Mouse (Mus musculus) forebrain, embryonic 10.5 days (tissue): ENCODE results near the gene Lsmem1. TPM values are rescaled to one million over a fixed set of nuclear protein-coding genes. Genes with fewer than 3 reads are reported as not detected.

Experiments used
- DNase-seq: peaks from one replicate; pipeline ENCODE4 v3.0.0-alpha.2; 2017; ENCODE audit warnings: low spot score; ENCODE audit errors: extremely low spot score
- H3K27ac ChIP-seq: fragments of 300-500 bp; sonication (generic); 2 replicates; pipeline ENCODE4 v1.5.1; 2016; ENCODE audit warnings: mild to moderate bottlenecking
- H3K27me3 ChIP-seq: fragments of 300-500 bp; sonication (generic); 2 replicates; pipeline ENCODE4 v1.6.1; 2016; ENCODE audit warnings: mild to moderate bottlenecking; ENCODE audit not compliant: poor library complexity, severe bottlenecking
- H3K36me3 ChIP-seq: fragments of 300-500 bp; sonication (generic); replicated peaks from 2 replicates; pipeline ENCODE4 v1.6.1; 2016; ENCODE audit warnings: mild to moderate bottlenecking, moderate library complexity
- H3K4me1 ChIP-seq: fragments of 300-500 bp; sonication (generic); 2 replicates; pipeline ENCODE4 v1.6.1; 2016
- H3K4me3 ChIP-seq: fragments of 300-500 bp; sonication (generic); 2 replicates; pipeline ENCODE4 v1.5.1; 2016; ENCODE audit warnings: mild to moderate bottlenecking, moderate library complexity
- H3K9me3 ChIP-seq: fragments of 300-500 bp; sonication (generic); 2 replicates; pipeline ENCODE4 v1.6.1; 2016; ENCODE audit warnings: mild to moderate bottlenecking, moderate library complexity
- whole genome bisulfite sequencing: fragments of 180-500 bp; shearing (Covaris S2); methylation state at CpG from one replicate; pipeline ENCODE4 v1.1.7; 2016; 5-methylcytosine and 5-hydroxymethylcytosine counted together
- polyA plus RNA-seq: library from polyadenylated mRNA; unstranded; fragments of >200 nt; fragmentation: Nextera tagmentation; extraction: Ambion mirVana; gene quantifications from 2 replicates; pipeline ENCODE4 v1.2.1, GENCODE M21; 2016

Lsmem1 gene
- polyA plus RNA-seq, 1 experiment from 2014 or later = not detected

- H3K9me3 ChIP-seq = no peaks in the 10 kb centered on the region
- no peaks in the 10 kb centered on the region for H3K27me3 ChIP-seq
- under 1% methylated on average over 47 of the region's 47 CpGs for WGBS
- DNase-seq = peak; percentile 99
- H3K36me3 ChIP-seq = peaks cover 3% of the 10 kb centered on the region
- H3K27ac ChIP-seq = peak overlapping the region; percentile 99
- peak overlapping the region; percentile 97 for H3K4me3 ChIP-seq
- H3K4me1 ChIP-seq = peaks cover 26% of the 10 kb centered on the region
These were observed 23.9 kb upstream of the Lsmem1 start for GRCm38 (mm10) chr12:40223082-40223619.

- Histone ChIP-seq H3K4me3 (peak overlapping the region; percentile 97), H3K4me1 (peaks cover 26% of the 10 kb centered on the region), H3K27me3 (no peaks in the 10 kb centered on the region), H3K36me3 (peaks cover 10% of the 10 kb centered on the region), H3K9me3 (no peaks in the 10 kb centered on the region), H3K27ac (peak overlapping the region; percentile 99)
- WGBS = under 1% methylated on average over 81 of the region's 81 CpGs
- DNase-seq = peak; percentile 91
These were observed 23.2 kb upstream of the Lsmem1 start for GRCm38 (mm10) chr12:40222251-40223081.

GRCm38 (mm10) chr12:40221611-40222010, 22.3 kb upstream of the Lsmem1 start:
- Histone ChIP-seq H3K4me3 (peak overlapping the region; percentile 97), H3K27ac (peak overlapping the region; percentile 99)
- 30% methylated on average over 5 of the region's 5 CpGs for WGBS

GRCm38 (mm10) chr12:40220896-40221295, 21.6 kb upstream of the Lsmem1 start:
- Histone ChIP-seq H3K27ac (no peak overlapping the region), H3K27me3 (no peaks in the 10 kb centered on the region), H3K9me3 (no peaks in the 10 kb centered on the region), H3K36me3 (peaks cover 25% of the 10 kb centered on the region), H3K4me3 (peak overlapping the region; percentile 97), H3K4me1 (peaks cover 26% of the 10 kb centered on the region)
- DNase-seq = no peak
- 58% methylated on average over 3 of the region's 3 CpGs for WGBS

More at GRCm38 (mm10) chr12:40221611-40222010, 22.3 kb upstream of the Lsmem1 start:
- Histone ChIP-seq H3K4me1 (peaks cover 26% of the 10 kb centered on the region), H3K9me3 (no peaks in the 10 kb centered on the region), H3K27me3 (no peaks in the 10 kb centered on the region), H3K36me3 (peaks cover 18% of the 10 kb centered on the region)
- no peak for DNase-seq

- Histone ChIP-seq H3K4me1 (peaks cover 26% of the 10 kb centered on the region), H3K27me3 (no peaks in the 10 kb centered on the region), H3K9me3 (no peaks in the 10 kb centered on the region), H3K36me3 (peaks cover 33% of the 10 kb centered on the region), H3K4me3 (peak overlapping the region; percentile 97), H3K27ac (no peak overlapping the region)
- WGBS = 70% methylated on average over 3 of the region's 3 CpGs
- no peak for DNase-seq
These were observed 20.8 kb upstream of the Lsmem1 start for GRCm38 (mm10) chr12:40220001-40220570.

GRCm38 (mm10) chr12:40218430-40218945, 19.2 kb upstream of the Lsmem1 start:
- WGBS = 81% methylated on average over 2 of the region's 2 CpGs
- no peak for DNase-seq
- H3K27me3 ChIP-seq = no peaks in the 10 kb centered on the region

GRCm38 (mm10) chr12:40217776-40218175, 18.5 kb upstream of the Lsmem1 start:
- Histone ChIP-seq H3K36me3 (peaks cover 57% of the 10 kb centered on the region), H3K4me3 (no peak overlapping the region), H3K27ac (no peak overlapping the region), H3K4me1 (peaks cover 20% of the 10 kb centered on the region), H3K27me3 (no peaks in the 10 kb centered on the region), H3K9me3 (no peaks in the 10 kb centered on the region)
- DNase-seq = no peak
- WGBS = 86% methylated on average over 2 of the region's 2 CpGs

More at GRCm38 (mm10) chr12:40218430-40218945, 19.2 kb upstream of the Lsmem1 start:
- no peaks in the 10 kb centered on the region for H3K9me3 ChIP-seq
- no peak overlapping the region for H3K27ac ChIP-seq
- no peak overlapping the region for H3K4me3 ChIP-seq
- peaks cover 21% of the 10 kb centered on the region for H3K4me1 ChIP-seq
- peaks cover 49% of the 10 kb centered on the region for H3K36me3 ChIP-seq

GRCm38 (mm10) chr12:40214888-40215876, 15.9 kb upstream of the Lsmem1 start:
- Histone ChIP-seq H3K27me3 (no peaks in the 10 kb centered on the region), H3K9me3 (no peaks in the 10 kb centered on the region), H3K4me3 (no peak overlapping the region), H3K4me1 (peaks cover 6% of the 10 kb centered on the region), H3K36me3 (peaks cover 82% of the 10 kb centered on the region), H3K27ac (no peak overlapping the region)
- WGBS = 93% methylated on average over 15 of the region's 15 CpGs
- no peak for DNase-seq

- Histone ChIP-seq H3K27ac (no peak overlapping the region), H3K27me3 (no peaks in the 10 kb centered on the region), H3K4me1 (no peaks in the 10 kb centered on the region), H3K4me3 (no peak overlapping the region), H3K36me3 (peaks cover 100% of the 10 kb centered on the region), H3K9me3 (no peaks in the 10 kb centered on the region)
- 89% methylated on average over 3 of the region's 3 CpGs for WGBS
- no peak for DNase-seq
These were observed 9.8 kb upstream of the Lsmem1 start for GRCm38 (mm10) chr12:40209049-40209448.

- no peaks in the 10 kb centered on the region for H3K27me3 ChIP-seq
- H3K4me3 ChIP-seq = no peak overlapping the region
- no peaks in the 10 kb centered on the region for H3K4me1 ChIP-seq
- DNase-seq = no peak
- peaks cover 100% of the 10 kb centered on the region for H3K36me3 ChIP-seq
- WGBS = 94% methylated on average over 4 of the region's 4 CpGs
- no peaks in the 10 kb centered on the region for H3K9me3 ChIP-seq
- no peak overlapping the region for H3K27ac ChIP-seq
These were observed 8.6 kb upstream of the Lsmem1 start for GRCm38 (mm10) chr12:40207909-40208308.

GRCm38 (mm10) chr12:40202161-40203035, 3.1 kb upstream of the Lsmem1 start:
- Histone ChIP-seq H3K27me3 (no peaks in the 10 kb centered on the region), H3K36me3 (peaks cover 66% of the 10 kb centered on the region), H3K27ac (no peak overlapping the region), H3K9me3 (no peaks in the 10 kb centered on the region), H3K4me3 (no peak overlapping the region), H3K4me1 (no peaks in the 10 kb centered on the region)
- DNase-seq = no peak
- WGBS = 92% methylated on average over 7 of the region's 7 CpGs
